Mouse (Mus musculus) 416B (cell line): ENCODE measurements around the gene Foxg1.

Experiments
- DNase-seq: peaks from one replicate; pipeline ENCODE4 v3.0.0; 2011; ENCODE audit warnings: low read depth

The Foxg1 gene

GRCm38 (mm10) chr12:49382565-49383520 lies at the start of gene Foxg1:
Foxg1 (plus strand) TSS chr12:49382660.
- no peak for DNase-seq

GRCm38 (mm10) chr12:49349697-49350096 lies 32.8 kb upstream of the Foxg1 start:
- DNase-seq: no peak

DNA sequence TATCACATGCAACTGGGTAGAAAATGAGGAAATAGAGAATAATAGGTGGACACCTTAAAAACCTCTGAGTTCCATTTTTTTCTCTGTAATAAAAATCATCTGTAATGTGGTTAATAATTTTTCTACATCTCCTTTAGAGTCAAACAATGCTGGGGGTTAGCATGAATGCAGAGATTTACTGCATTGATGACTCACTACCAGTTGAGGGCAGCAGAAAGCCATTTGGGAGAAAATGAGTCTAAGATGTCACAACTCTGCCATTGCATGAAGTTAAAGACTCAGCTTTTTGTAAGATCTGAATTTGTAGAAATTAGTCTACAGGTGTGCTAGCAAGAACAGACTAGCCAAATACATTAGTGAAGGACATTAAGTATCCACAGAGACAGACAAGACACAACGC lies 13.5 kb upstream of the Foxg1 start:
- DNase-seq: no peak

DNA sequence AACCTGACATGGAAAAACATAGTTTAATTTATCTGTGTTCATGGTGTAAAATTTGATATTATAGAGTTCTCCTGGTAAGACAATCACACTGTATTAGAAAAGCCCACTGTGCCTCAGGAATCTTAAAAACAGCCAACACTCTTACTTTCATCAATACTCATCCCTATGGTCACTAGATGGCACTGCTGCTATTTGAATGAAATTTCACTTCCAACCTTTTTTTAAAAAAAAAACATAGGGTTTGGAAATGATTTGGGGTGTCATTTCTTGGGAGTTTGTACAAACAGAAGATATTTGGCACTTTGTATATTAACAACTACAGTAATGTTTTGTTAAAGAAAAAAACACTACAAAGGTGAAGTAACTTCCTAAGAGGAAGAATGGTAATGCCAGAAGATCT lies 10.3 kb upstream of the Foxg1 start:
- peak; percentile 33 for DNase-seq

DNA sequence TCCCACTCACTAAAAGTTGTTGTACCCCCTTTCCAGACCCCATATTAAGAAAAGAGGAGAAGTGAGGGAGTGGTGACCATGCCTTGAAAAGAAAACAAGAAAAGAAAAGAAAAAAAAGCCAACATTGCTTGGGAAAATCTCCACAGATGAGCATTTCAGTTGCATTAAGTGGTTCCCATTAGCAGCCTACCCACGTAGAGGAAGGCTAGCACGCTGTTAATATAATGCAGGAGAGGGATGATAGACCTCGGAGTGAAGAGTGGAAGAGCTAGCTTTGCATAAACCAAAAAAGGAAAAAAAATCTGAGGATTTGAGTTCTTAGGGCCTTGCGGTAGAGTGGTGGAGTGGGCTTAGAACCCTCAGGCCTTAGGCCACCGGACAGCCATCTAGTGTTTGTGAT lies 9.3 kb upstream of the Foxg1 start:
- DNase-seq: no peak

- DNase-seq: no peak
Measured at GRCm38 (mm10) chr12:49373821-49374605, 8.4 kb upstream of the Foxg1 start.

GRCm38 (mm10) chr12:49374606-49374995 lies 7.9 kb upstream of the Foxg1 start:
- peak; percentile 22 for DNase-seq

- DNase-seq: no peak
Measured at GRCm38 (mm10) chr12:49375427-49376317, 6.8 kb upstream of the Foxg1 start.

DNA sequence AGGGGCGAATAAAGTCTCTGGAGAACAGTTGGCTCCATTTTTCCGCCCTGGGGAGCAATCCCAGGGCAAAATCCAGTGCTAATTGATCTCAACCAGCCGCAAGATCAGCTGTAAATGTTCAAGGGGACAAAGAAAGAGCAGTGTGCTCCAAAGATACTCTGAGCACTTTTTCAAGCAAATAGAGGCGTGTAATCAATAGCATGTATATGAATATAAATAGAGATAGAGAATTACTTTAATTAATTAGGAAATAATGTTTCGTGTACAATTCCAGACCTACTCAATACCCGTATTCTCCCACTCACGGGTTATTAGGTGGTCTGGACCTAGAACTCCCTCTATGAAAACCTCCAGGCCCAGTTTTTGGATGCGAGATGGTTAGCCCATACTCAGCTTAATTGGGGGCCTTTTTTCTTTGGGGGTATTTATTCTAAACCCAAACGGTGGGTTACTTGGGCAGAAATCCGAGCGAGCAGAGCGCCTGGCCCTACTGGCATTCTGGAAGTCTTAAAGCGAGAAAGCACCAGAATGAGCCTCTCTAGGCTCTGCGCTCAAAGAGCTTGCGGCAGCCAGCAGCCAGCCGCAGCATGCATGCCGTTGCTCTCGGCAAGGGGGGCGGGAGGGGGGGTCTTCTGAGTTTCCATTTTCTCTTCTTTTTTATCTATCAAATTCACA lies 6.0 kb upstream of the Foxg1 start:
- no peak for DNase-seq

- DNase-seq: no peak
Measured at GRCm38 (mm10) chr12:49377281-49377970, 5.0 kb upstream of the Foxg1 start.

DNA sequence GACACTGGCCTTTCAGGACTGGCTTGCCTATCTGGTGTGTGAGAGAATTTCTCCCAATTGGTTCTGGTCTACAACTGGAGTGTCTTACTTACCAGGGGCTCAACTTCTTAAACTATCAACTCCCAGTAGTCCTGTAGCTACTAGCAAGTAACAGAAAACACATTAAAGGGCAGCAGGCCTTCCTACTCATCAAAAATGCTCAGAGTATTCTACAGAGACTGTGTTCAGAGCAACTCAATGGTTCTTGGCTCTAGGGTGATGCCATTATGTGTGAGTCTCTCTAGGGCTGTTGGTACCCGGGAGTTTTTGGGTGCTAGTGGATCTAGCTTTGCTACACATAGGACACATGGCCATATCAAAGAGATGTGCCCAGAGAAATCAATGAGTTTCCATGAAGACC lies 3.5 kb upstream of the Foxg1 start:
- DNase-seq: no peak

DNA sequence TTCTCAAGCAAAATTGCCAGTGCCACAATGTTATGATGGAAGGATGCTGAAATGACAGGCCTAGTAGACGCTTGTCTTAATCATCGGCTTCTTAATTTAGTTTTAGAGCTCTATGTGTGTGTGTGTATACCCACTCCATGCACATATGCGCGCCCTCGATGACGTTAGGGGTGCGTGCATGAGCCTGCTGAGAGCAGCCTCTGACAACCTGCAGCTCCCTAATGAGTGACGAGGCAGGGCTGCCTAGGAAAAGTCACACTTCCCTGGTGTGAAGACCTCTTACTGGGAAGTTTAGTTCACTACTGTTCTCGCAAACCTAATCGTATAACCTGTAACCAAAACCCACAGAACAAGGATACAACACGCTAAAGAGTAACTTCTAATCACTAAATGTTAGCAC lies 3.0 kb upstream of the Foxg1 start:
- DNase-seq: no peak

GRCm38 (mm10) chr12:49380442-49380841 lies 2.0 kb upstream of the Foxg1 start:
- no peak for DNase-seq

GRCm38 (mm10) chr12:49381031-49381525 lies 1.4 kb upstream of the Foxg1 start:
- no peak for DNase-seq

DNA sequence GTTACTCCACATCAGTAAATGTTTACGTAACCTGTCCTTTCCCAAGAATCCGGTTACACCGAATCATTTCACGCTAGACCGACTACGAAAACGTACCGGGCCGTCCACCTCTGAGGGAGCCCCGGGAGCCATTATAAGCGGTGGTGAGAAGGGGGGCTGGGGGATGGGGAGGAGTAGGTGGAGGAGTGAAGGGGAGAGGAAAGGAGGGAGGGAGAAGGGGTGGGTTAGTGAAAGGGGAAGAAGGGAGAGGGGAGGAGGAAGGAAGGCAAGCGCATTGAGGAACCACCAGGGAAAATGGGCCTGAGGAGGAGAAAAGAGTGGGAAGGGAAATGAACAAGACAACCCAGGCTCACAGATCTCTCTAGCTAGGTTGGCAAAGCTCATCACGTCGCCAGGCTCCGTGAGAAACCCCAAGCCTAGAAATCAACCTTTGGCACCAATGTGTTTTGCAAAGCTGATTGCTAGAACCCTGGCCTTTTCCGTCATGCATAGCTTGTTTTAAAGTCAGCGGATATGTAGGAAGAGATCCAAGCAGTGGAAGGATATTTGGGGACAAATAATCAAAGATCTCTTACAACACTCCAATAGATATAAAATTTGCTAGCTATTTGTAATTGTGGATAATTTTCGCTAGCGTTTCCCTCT lies 617 bp upstream of the Foxg1 start:
- DNase-seq: no peak

DNA sequence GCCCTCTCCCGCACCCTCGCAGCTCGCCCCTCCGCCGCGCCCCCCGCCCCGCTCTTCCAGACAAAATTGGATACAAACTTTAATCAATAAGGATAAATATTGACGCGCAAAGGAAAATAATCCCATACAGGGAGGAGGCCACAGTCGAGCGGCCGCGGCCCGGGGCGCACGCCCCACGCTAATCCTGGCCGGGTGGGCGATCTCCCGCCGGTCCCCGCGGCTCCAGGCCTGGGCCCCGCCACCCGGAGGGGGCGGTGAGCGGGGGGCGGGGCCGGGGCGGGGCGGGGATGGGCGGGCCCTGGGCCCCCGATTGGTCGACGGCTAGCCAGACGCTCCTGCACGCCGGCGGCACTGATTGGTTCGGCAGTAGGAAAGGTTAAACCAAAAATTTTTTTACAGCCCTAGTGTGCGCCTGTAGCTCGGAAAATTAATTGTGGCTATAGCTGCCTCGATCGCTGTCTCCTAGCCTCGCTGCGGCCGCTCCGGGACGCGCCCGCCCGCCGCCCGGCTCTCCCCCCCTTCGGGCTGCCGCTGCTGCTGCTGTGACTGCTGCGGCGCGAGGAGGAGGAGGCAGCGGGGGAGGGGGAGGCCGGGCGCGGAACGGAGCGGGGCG lies 1.2 kb downstream of the Foxg1 start:
- no peak for DNase-seq

GRCm38 (mm10) chr12:49384295-49384875 lies 1.9 kb downstream of the Foxg1 start:
- no peak for DNase-seq

DNA sequence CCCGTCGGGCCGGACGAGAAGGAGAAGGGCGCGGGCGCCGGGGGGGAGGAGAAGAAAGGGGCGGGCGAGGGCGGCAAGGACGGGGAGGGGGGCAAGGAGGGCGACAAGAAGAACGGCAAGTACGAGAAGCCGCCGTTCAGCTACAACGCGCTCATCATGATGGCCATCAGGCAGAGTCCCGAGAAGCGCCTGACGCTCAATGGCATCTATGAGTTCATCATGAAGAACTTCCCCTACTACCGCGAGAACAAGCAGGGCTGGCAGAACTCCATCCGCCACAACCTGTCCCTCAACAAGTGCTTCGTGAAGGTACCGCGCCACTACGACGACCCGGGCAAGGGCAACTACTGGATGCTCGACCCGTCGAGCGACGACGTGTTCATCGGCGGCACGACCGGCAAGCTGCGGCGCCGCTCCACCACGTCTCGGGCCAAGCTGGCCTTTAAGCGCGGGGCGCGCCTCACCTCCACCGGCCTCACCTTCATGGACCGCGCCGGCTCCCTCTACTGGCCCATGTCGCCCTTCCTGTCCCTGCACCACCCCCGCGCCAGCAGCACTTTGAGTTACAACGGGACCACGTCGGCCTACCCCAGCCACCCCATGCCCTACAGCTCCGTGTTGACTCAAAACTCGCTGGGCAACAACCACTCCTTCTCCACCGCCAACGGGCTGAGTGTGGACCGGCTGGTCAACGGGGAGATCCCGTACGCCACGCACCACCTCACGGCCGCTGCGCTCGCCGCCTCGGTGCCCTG lies 2.6 kb downstream of the Foxg1 start, which contains the start of gene Gm43517:
Gene Gm43517, plus strand, starts transcription at position 299 of the 755 bp plus-strand sequence.
- no peak for DNase-seq

GRCm38 (mm10) chr12:49385631-49385990 lies 3.2 kb downstream of the Foxg1 start:
- DNase-seq: no peak
